7 mouse cellular contexts compared by ENCODE assay signal in genomic region chr7:98341475-98341874, GRCm38 (mm10). TPM values are rescaled to one million over a fixed set of nuclear protein-coding genes. Genes with fewer than 3 reads are reported as not detected.
DNase-seq lines count a peak whose midpoint lies in the region; ATAC-seq lines count a peak whose summit lies in the region.

No protein-coding gene starts in this region.

- ATAC-seq in midbrain, embryonic 12.5 days (ENCODE audit: low FRiP score, low read depth) = peak; percentile 66

- peak overlapping the region; percentile 77 for H3K27ac ChIP-seq in embryonic facial prominence, embryonic 10.5 days (replicated peaks)
- H3K27ac ChIP-seq in limb, embryonic 10.5 days = peak overlapping the region; percentile 69; the same call in 1 of the 2 replicates
- no peak overlapping the region for H3K27ac ChIP-seq in midbrain, embryonic 12.5 days (replicated peaks)

- H3K4me3 ChIP-seq in embryonic facial prominence, embryonic 10.5 days = peak overlapping the region; percentile 55
- H3K4me3 ChIP-seq in limb, embryonic 10.5 days = peak overlapping the region; percentile 45
- H3K4me3 ChIP-seq in midbrain, embryonic 12.5 days = peak overlapping the region; percentile 28

- H3K9ac ChIP-seq in midbrain, embryonic 12.5 days (replicated peaks) = no peak overlapping the region

- DNase-seq in adrenal gland, postnatal 10 days = peak; percentile 92
- DNase-seq in embryonic facial prominence, embryonic 10.5 days (ENCODE audit: low spot score) = peak; percentile 90
- peak; percentile 98 for DNase-seq in heart, adult 11 months
- peak; percentile 88 for DNase-seq in kidney, adult 18-20 months
- DNase-seq in limb, embryonic 10.5 days (ENCODE audit: low spot score) = peak; percentile 93
- DNase-seq in skeletal muscle tissue, adult 2 months (ENCODE audit: low read depth, low spot score) = peak; percentile 71

- peaks cover 27% of the 10 kb centered on the region for H3K27me3 ChIP-seq in embryonic facial prominence, embryonic 10.5 days (replicated peaks; ENCODE audit: low read depth, poor library complexity, severe bottlenecking)
- H3K27me3 ChIP-seq in limb, embryonic 10.5 days (ENCODE audit: low read depth, poor library complexity, severe bottlenecking) = peaks cover 17% of the 10 kb centered on the region; the same call in 1 of the 2 replicates
- peaks cover 11% of the 10 kb centered on the region for H3K27me3 ChIP-seq in midbrain, embryonic 12.5 days

- 3% methylated on average over 13 of the region's 13 CpGs for WGBS in embryonic facial prominence, embryonic 10.5 days
- 4% methylated on average over 13 of the region's 13 CpGs for WGBS in limb, embryonic 10.5 days
- 1% methylated on average over 13 of the region's 13 CpGs for WGBS in midbrain, embryonic 12.5 days

- peak overlapping the region; percentile 52 for H3K4me2 ChIP-seq in midbrain, embryonic 12.5 days (replicated peaks)

- H3K36me3 ChIP-seq in embryonic facial prominence, embryonic 10.5 days (replicated peaks) = no peaks in the 10 kb centered on the region
- no peaks in the 10 kb centered on the region for H3K36me3 ChIP-seq in limb, embryonic 10.5 days
- H3K36me3 ChIP-seq in midbrain, embryonic 12.5 days = no peaks in the 10 kb centered on the region

- H3K4me1 ChIP-seq in embryonic facial prominence, embryonic 10.5 days = peaks cover 15% of the 10 kb centered on the region
- H3K4me1 ChIP-seq in limb, embryonic 10.5 days = peaks cover 7% of the 10 kb centered on the region
- H3K4me1 ChIP-seq in midbrain, embryonic 12.5 days = no peaks in the 10 kb centered on the region

- H3K9me3 ChIP-seq in embryonic facial prominence, embryonic 10.5 days = no peaks in the 10 kb centered on the region
- no peaks in the 10 kb centered on the region for H3K9me3 ChIP-seq in limb, embryonic 10.5 days (replicated peaks)
- no peaks in the 10 kb centered on the region for H3K9me3 ChIP-seq in midbrain, embryonic 12.5 days

RNA-seq across cellular contexts. Expression of gene Tsku, which starts 19.7 kb away (rescaled TPM):
- total RNA-seq in adrenal gland, postnatal 10 days (2021) = 1 to 10 TPM; 7.0 to 7.2 TPM
- polyA plus RNA-seq in embryonic facial prominence, embryonic 10.5 days (2016; fragmentation: Nextera tagmentation; extraction: Ambion mirVana) = 9.7 and 10.9 TPM in 2 replicates
- 9.5 and 11.2 TPM in 2 replicates for polyA plus RNA-seq in limb, embryonic 10.5 days (2016; fragmentation: Nextera tagmentation; extraction: Ambion mirVana)
- 6.8 and 9.1 TPM in 2 replicates for polyA plus RNA-seq in midbrain, embryonic 12.5 days (2016; fragmentation: Nextera tagmentation; extraction: Ambion mirVana)

RNA-seq across cellular contexts. Expression of gene Acer3, which starts 20.5 kb away (rescaled TPM):
- 10 to 100 TPM; 18.4 to 20.7 TPM for total RNA-seq in adrenal gland, postnatal 10 days (2021)
- polyA plus RNA-seq in embryonic facial prominence, embryonic 10.5 days (2016; fragmentation: Nextera tagmentation; extraction: Ambion mirVana) = 18.0 and 21.3 TPM in 2 replicates
- polyA plus RNA-seq in limb, embryonic 10.5 days (2016; fragmentation: Nextera tagmentation; extraction: Ambion mirVana) = 19.0 and 23.2 TPM in 2 replicates
- 16.0 and 16.5 TPM in 2 replicates for polyA plus RNA-seq in midbrain, embryonic 12.5 days (2016; fragmentation: Nextera tagmentation; extraction: Ambion mirVana)
